Mouse (Mus musculus) lung, adult 10 weeks (tissue): ENCODE data around the gene Abcb6. TPM values are rescaled to one million over a fixed set of nuclear protein-coding genes. Genes with fewer than 3 reads are reported as not detected.

Experiments
- polyA plus RNA-seq: library from polyadenylated mRNA; stranded (reverse); fragments of 350-450 nt; fragmentation: Illumina TruSeq; extraction: RNeasy Lipid Tissue Mini Kit (QIAGEN cat#74804); gene quantifications from one replicate; pipeline ENCODE4 v1.2.3, GENCODE M21; 2014; ENCODE audit warnings: low read depth, low replicate concordance; ENCODE audit not compliant: insufficient read depth

Gene Abcb6
- 11.2 TPM for polyA plus RNA-seq

GRCm38 (mm10) chr1:75180105-75180590 is at the start of gene Abcb6:
Gene Abcb6 (minus strand): TSS chr1:75180392.

GRCm38 (mm10) chr1:75219531-75219930 is 39.3 kb upstream of the Abcb6 start, which contains the start of gene Tuba4a:
Gene Tuba4a (minus strand): TSS chr1:75219865.

GRCm38 (mm10) chr1:75210136-75211087 is 30.2 kb upstream of the Abcb6 start, which contains the start of the genes Glb1l and Stk16:
Gene Glb1l (minus strand): TSS chr1:75210813.
Gene Stk16 (plus strand): TSS chr1:75210838.

GRCm38 (mm10) chr1:75191622-75192402 is 11.6 kb upstream of the Abcb6 start, which contains the start of the genes Ankzf1 and Atg9a:
Gene Ankzf1 (plus strand): TSS chr1:75192151.
Gene Atg9a (minus strand): TSS chr1:75192196.

GRCm38 (mm10) chr1:75168472-75169464 is 11.4 kb downstream of the Abcb6 start, which contains the start of gene Zfand2b:
Gene Zfand2b (plus strand): TSS chr1:75168646.

GRCm38 (mm10) chr1:75142301-75143261 is 37.6 kb downstream of the Abcb6 start, which contains the start of the genes Cnppd1 and Retreg2:
Gene Cnppd1 (minus strand): TSS chr1:75142711.
Gene Retreg2 (plus strand): TSS chr1:75142778.

GRCm38 (mm10) chr1:75133421-75134207 is 46.6 kb downstream of the Abcb6 start, which contains the start of gene Slc23a3:
Gene Slc23a3 (minus strand): TSS chr1:75133890.

GRCm38 (mm10) chr1:75124346-75125321 is 55.6 kb downstream of the Abcb6 start, which contains the start of gene Nhej1:
Gene Nhej1 (minus strand): TSS chr1:75125200.

Other genes with a start within 250 kb of the Abcb6 start
- gene Cfap65, start 244.8 kb downstream of the Abcb6 start, polyA plus RNA-seq, result 3.6 TPM
- gene Ihh, start 228.7 kb downstream of the Abcb6 start, polyA plus RNA-seq, result not detected
- gene Nhej1, start 55.2 kb downstream of the Abcb6 start, polyA plus RNA-seq, result 3.9 TPM
- 0.54 TPM for gene Slc23a3, start 46.5 kb downstream of the Abcb6 start, polyA plus RNA-seq
- gene Cnppd1, start 37.7 kb downstream of the Abcb6 start, polyA plus RNA-seq, result 42.7 TPM
- gene Retreg2, start 37.6 kb downstream of the Abcb6 start, polyA plus RNA-seq, result 54.4 TPM
- gene Zfand2b, start 11.7 kb downstream of the Abcb6 start, polyA plus RNA-seq, result 34.3 TPM
- 9.2 TPM for gene Ankzf1, start 11.8 kb upstream of the Abcb6 start, polyA plus RNA-seq
- 12.2 TPM for gene Atg9a, start 11.8 kb upstream of the Abcb6 start, polyA plus RNA-seq
- gene Glb1l, start 30.4 kb upstream of the Abcb6 start, polyA plus RNA-seq, result 4.8 TPM
- gene Stk16, start 30.4 kb upstream of the Abcb6 start, polyA plus RNA-seq, result 62.4 TPM
- gene Tuba4a, start 39.5 kb upstream of the Abcb6 start, polyA plus RNA-seq, result 60.2 TPM
- not detected for gene A630095N17Rik, start 51.7 kb upstream of the Abcb6 start, polyA plus RNA-seq
- gene Dnajb2, start 56.0 kb upstream of the Abcb6 start, polyA plus RNA-seq, result 51.1 TPM
- gene Ptprn, start 84.1 kb upstream of the Abcb6 start, polyA plus RNA-seq, result 1.7 TPM
- 1.6 TPM for gene Resp18, start 98.0 kb upstream of the Abcb6 start, polyA plus RNA-seq
- gene Dnpep, start 137.6 kb upstream of the Abcb6 start, polyA plus RNA-seq, result 53.8 TPM
- 92.4 TPM for gene Des, start 179.9 kb upstream of the Abcb6 start, polyA plus RNA-seq
- 8.0 TPM for gene Speg, start 194.9 kb upstream of the Abcb6 start, polyA plus RNA-seq